Mouse (Mus musculus) embryonic facial prominence, embryonic 11.5 days (tissue): ENCODE measurements at regions not wholly inside any gene's neighbourhood (a gene's known extent, or its start where the extent isn't known, plus 50 kb on each side); places are given as distances from the start of the nearest gene placed in this dataset.
A peak's percentile ranks its signal among the peaks of the same experiment; 100 is the strongest.

ENCODE experiments used
- ATAC-seq: fragments of 200-750 bp; cut with Nextera tagmentation; replicated peaks from 2 replicates; pipeline ENCODE4 v1.8.0; 2017; ENCODE audit warnings: low read depth; ENCODE audit not compliant: insufficient number of reproducible peaks, low FRiP score, low TSS enrichment
- DNase-seq: peaks from one replicate; pipeline ENCODE4 v3.0.0-alpha.2; 2015; ENCODE audit warnings: low spot score
- H3K27ac ChIP-seq: fragments of 300-500 bp; sonication (generic); replicated peaks from 2 replicates; pipeline ENCODE4 v1.5.1; 2014; ENCODE audit warnings: mild to moderate bottlenecking, low read depth, low read length, control low read depth
- H3K27me3 ChIP-seq: fragments of 300-500 bp; sonication (generic); 2 replicates; pipeline ENCODE4 v1.6.1; 2014; ENCODE audit warnings: mild to moderate bottlenecking, low read length, moderate library complexity, mixed read lengths; ENCODE audit not compliant: control insufficient read depth, insufficient read depth
- H3K36me3 ChIP-seq: fragments of 300-500 bp; sonication (generic); replicated peaks from 2 replicates; pipeline ENCODE4 v1.6.1; 2014; ENCODE audit warnings: low read depth, mild to moderate bottlenecking, low read length, moderate library complexity, mixed read lengths; ENCODE audit not compliant: control insufficient read depth, insufficient read depth
- H3K4me1 ChIP-seq: fragments of 300-500 bp; sonication (generic); 2 replicates; pipeline ENCODE4 v1.6.1; 2014; ENCODE audit warnings: low read length, mixed read lengths; ENCODE audit not compliant: control insufficient read depth, insufficient read depth
- H3K4me2 ChIP-seq: fragments of 300-500 bp; sonication (generic); 2 replicates; pipeline ENCODE4 v1.6.1; 2014; ENCODE audit warnings: low read depth, mild to moderate bottlenecking, control low read depth, low read length, moderate library complexity
- H3K4me3 ChIP-seq: fragments of 300-500 bp; sonication (generic); 2 replicates; pipeline ENCODE4 v1.5.1; 2014; ENCODE audit warnings: low read depth, low read length, control low read depth
- H3K9ac ChIP-seq: fragments of 300-500 bp; sonication (generic); replicated peaks from 2 replicates; pipeline ENCODE4 v1.6.1; 2014; ENCODE audit warnings: mild to moderate bottlenecking, control low read depth, low read length
- H3K9me3 ChIP-seq: fragments of 300-500 bp; sonication (generic); replicated peaks from 2 replicates; pipeline ENCODE4 v1.6.1; 2016; ENCODE audit warnings: mild to moderate bottlenecking, low read length, inconsistent platforms, mixed read lengths; ENCODE audit not compliant: control insufficient read depth
- WGBS: fragments of 180-500 bp; shearing (Covaris S2); extraction: QIAGEN DNeasy Blood & Tissue Kit; methylation state at CpG from one replicate; pipeline ENCODE4 v1.1.7; 2014; 5-methylcytosine and 5-hydroxymethylcytosine counted together

DNA sequence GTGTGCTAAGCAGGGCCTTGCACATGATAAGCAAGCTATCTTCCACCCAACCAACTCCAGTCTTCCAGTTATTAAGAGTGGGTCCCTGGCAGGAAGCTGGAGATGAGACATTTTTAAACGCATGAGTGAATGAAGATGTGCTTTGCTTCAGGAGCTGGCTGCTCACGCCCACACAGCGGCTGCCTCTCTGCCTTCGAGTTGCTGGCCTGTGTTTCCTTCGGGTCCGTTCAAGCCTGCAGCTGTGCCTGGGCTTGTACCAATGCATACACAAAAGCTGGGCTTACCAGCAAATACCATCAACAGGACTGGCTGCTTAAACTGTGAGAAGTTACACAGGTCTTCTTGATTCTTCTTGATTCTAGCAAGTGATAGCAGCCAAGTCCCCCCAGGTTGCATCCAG, 498.7 kb downstream of the Cdh26 start:
- Histone ChIP-seq H3K9me3 (no peaks in the 10 kb centered on the region), H3K4me2 (no peak overlapping the region), H3K9ac (no peak overlapping the region), H3K4me3 (no peak overlapping the region), H3K27ac (no peak overlapping the region), H3K27me3 (no peaks in the 10 kb centered on the region), H3K36me3 (no peaks in the 10 kb centered on the region), H3K4me1 (no peaks in the 10 kb centered on the region)
- 79% methylated on average over 6 of the region's 6 CpGs for WGBS
- ATAC-seq = no peak
- no peak for DNase-seq

DNA sequence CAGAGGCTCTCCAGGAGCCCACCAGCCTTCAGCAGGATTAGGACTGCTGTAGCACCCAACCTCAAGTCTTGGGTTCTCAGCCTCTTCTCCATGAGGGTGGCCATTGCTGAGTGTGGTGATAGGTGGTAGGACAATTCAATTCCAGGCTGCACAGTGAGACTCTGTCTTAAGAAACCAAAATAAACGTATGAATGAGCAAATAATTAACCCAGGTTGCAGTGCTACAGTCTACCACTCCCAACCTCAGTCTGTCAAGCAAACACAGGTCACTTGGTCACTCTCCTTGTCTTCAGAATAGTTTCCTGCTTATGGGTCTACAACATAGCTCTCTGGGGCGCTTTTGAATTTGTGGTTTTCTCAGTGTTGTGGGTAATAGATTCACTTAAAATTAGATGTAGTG, 499.8 kb downstream of the Cdh26 start:
- Histone ChIP-seq H3K4me1 (no peaks in the 10 kb centered on the region), H3K27me3 (no peaks in the 10 kb centered on the region), H3K9me3 (no peaks in the 10 kb centered on the region), H3K36me3 (no peaks in the 10 kb centered on the region), H3K27ac (no peak overlapping the region), H3K4me3 (no peak overlapping the region), H3K4me2 (no peak overlapping the region), H3K9ac (no peak overlapping the region)
- no peak for ATAC-seq
- 70% methylated on average over 2 of the region's 2 CpGs for WGBS
- no peak for DNase-seq

DNA sequence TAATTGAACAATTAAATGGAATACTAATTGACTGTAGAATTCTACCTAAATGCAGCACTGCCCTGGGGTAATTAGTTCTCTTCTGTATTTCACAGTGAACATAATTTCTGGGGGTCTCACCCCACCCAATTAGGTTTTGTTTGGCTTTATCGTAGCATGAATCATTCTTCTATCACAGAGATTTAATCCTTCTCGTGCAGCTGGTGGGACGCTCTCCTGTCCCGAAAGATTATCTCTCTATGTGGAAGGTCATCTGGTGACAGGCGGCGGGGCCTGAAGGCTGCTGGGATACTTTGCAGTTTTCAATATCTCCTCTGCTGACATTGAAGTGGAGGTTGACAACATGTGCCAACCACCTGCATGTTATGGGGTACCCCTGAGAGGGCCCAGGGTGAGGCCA, 493.8 kb upstream of the Cdh4 start:
- no peak overlapping the region for H3K4me2 ChIP-seq
- 64% methylated on average over 6 of the region's 6 CpGs for WGBS
- no peak overlapping the region for H3K9ac ChIP-seq
- DNase-seq (no peak), ATAC-seq (0 out of 2 replicates have a peak, but pooled peaks have one; percentile 24)
- no peak overlapping the region for H3K4me3 ChIP-seq
- H3K27ac ChIP-seq = no peak overlapping the region
- H3K27me3 ChIP-seq = no peaks in the 10 kb centered on the region
- H3K9me3 ChIP-seq = no peaks in the 10 kb centered on the region
- 0 out of 2 replicates have a peak, but pooled peaks cover 2% of the 10 kb centered on the region for H3K4me1 ChIP-seq
- no peaks in the 10 kb centered on the region for H3K36me3 ChIP-seq

DNA sequence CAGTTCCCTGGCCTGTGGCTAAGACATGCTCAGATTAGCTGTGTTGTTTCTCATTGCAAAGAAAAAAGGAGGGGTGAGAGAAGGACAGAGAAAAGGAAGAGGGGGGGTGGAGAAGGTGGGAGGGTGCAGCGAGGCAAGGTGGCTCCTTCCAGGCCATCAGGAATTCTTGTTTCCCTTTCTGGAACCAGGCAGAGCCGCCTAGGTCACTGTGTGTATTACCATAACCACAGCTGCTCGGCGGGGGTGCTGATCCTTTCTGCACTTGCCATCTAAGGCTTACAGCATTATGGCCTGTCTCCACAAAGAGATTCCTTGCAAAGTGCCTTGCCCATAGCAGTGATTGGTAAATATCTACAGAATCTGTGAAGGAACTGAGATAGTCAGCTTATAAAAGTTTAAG, 493.1 kb upstream of the Cdh4 start:
- no peaks in the 10 kb centered on the region for H3K27me3 ChIP-seq
- no peaks in the 10 kb centered on the region for H3K9me3 ChIP-seq
- H3K4me3 ChIP-seq = no peak overlapping the region
- no peak overlapping the region for H3K27ac ChIP-seq
- H3K4me2 ChIP-seq = no peak overlapping the region
- H3K9ac ChIP-seq = no peak overlapping the region
- H3K36me3 ChIP-seq = no peaks in the 10 kb centered on the region
- 0 out of 2 replicates have a peak, but pooled peaks have one; percentile 35 for ATAC-seq
- H3K4me1 ChIP-seq = 0 out of 2 replicates have a peak, but pooled peaks cover 2% of the 10 kb centered on the region
- DNase-seq = peak; percentile 30
- 21% methylated on average over 4 of the region's 4 CpGs for WGBS

DNA sequence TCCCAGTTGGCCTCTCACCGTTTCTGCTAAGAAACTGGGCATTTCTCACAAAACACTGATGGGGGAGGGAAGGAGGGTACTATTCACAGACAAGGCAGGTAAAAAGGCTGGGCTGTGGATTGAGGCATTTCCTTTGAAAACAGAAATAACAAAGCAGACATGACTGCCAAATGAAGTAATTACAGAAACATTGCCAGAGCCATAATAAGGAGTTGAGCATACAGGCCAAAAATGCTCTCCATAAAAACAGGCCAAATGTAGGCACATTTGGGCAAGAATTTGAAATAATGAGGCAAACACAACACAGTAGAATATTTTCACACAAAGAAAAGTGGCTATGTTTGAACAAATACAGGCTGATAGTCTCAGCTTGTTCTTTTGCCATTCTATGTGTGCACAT, 491.9 kb upstream of the Cdh4 start:
- no peaks in the 10 kb centered on the region for H3K9me3 ChIP-seq
- 23% methylated on average over 1 of the region's 1 CpGs for WGBS
- H3K9ac ChIP-seq = no peak overlapping the region
- no peak for DNase-seq
- no peaks in the 10 kb centered on the region for H3K27me3 ChIP-seq
- H3K4me2 ChIP-seq = no peak overlapping the region
- H3K4me3 ChIP-seq = no peak overlapping the region
- 0 out of 2 replicates have a peak, but pooled peaks cover 2% of the 10 kb centered on the region for H3K4me1 ChIP-seq
- H3K36me3 ChIP-seq = no peaks in the 10 kb centered on the region
- H3K27ac ChIP-seq = no peak overlapping the region
- ATAC-seq = no peak

DNA sequence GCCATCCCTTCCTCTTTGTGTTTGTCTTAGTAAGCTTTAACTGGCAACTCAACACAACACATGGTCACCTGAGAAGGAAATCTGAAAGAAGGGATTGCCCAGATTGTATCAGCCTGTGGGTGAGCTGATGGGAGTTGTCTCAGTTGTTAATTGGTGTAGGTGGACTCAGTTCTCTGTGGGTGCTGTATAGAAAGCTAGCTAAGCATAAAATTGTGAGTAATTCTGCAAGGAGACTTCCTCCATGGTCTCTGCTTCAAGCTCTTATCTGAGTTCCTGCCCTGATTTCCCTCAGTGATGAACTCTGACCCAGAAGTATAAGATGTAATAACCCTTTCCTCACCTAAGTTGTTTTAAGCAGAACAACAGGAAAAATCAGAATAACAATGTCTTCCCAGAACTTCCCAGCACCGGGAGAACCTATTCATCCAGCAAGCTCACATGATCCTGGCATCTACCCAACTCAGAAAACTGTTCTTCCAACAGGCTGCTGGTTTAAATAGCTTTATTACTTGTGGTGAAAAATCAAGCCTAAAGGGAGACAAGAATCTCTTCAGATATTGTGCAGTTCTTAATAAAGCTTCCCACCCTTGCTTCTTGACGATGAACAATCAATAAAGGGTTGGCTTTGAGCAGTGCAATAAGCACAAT, 487.7 kb upstream of the Cdh4 start:
- 67% methylated on average over 2 of the region's 2 CpGs for WGBS

DNA sequence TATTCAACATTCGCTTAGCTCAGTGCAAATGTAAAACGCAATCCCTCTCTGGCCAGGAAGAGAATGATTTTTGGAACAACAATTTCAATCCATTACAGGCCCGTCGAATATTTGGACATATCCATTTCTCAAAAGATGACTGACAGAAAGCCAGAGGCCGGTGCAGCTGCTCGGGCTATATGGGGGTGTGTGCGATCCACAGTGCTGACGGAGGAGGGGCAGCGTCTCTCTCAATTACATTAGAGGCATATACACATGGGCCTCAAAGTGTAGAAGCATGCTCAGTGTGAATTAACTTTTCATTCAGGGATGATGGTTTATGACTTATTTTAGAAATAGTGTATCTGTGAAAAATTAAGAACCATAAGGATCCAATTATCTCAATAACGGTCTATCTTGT, 483.4 kb upstream of the Cdh4 start:
- Histone ChIP-seq H3K9ac (no peak overlapping the region), H3K4me1 (peaks cover 5% of the 10 kb centered on the region), H3K36me3 (no peaks in the 10 kb centered on the region), H3K27me3 (no peaks in the 10 kb centered on the region), H3K9me3 (no peaks in the 10 kb centered on the region), H3K4me2 (no peak overlapping the region), H3K27ac (no peak overlapping the region), H3K4me3 (no peak overlapping the region)
- DNase-seq (no peak), ATAC-seq (0 out of 2 replicates have a peak, but pooled peaks have one; percentile 72)
- WGBS = 47% methylated on average over 10 of the region's 10 CpGs

More for the DNA sequence above, 487.7 kb upstream of the Cdh4 start:
- no peak overlapping the region for H3K4me3 ChIP-seq
- ATAC-seq = no peak
- H3K4me2 ChIP-seq = no peak overlapping the region
- DNase-seq = no peak
- 0 out of 2 replicates have a peak, but pooled peaks cover under 1% of the 10 kb centered on the region for H3K4me1 ChIP-seq
- H3K9ac ChIP-seq = no peak overlapping the region
- H3K9me3 ChIP-seq = no peaks in the 10 kb centered on the region
- H3K27me3 ChIP-seq = no peaks in the 10 kb centered on the region
- H3K36me3 ChIP-seq = no peaks in the 10 kb centered on the region
- H3K27ac ChIP-seq = no peak overlapping the region

DNA sequence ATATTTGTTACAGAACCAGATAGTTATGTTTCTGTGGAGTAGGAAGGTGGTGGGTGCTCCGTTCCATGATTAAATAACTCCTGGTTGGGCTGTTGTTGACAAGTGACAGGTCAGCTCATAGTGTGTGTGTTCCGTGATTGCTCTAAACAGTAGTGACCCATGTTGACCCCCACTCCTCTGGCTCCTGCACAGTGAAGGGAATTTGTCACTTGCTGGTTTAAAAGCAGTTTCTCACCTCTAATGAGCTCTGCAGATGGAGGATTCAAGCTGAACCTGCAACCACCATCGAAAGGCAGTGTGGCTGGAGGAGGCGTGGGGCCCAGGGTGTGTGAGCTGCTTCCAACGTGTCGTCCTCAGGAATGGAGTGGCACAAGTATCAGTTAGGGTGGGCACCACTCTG, 482.6 kb upstream of the Cdh4 start:
- H3K27ac ChIP-seq = no peak overlapping the region
- 63% methylated on average over 6 of the region's 6 CpGs for WGBS
- peaks cover 5% of the 10 kb centered on the region for H3K4me1 ChIP-seq
- DNase-seq (no peak), ATAC-seq (0 out of 2 replicates have a peak, but pooled peaks have one; percentile 63)
- H3K36me3 ChIP-seq = no peaks in the 10 kb centered on the region
- H3K9ac ChIP-seq = no peak overlapping the region
- no peak overlapping the region for H3K4me3 ChIP-seq
- no peak overlapping the region for H3K4me2 ChIP-seq
- no peaks in the 10 kb centered on the region for H3K9me3 ChIP-seq
- no peaks in the 10 kb centered on the region for H3K27me3 ChIP-seq
